Mouse (Mus musculus) spleen, embryonic (tissue): Measurements from ENCODE around the gene Sfmbt2.

Experiments used
- CTCF ChIA-PET: fragments of 350-600 bp; sonication (Branson Sonifier 250); formaldehyde crosslinking; loops from one replicate; lab custom pipeline; 2022; lab: Charles Lee

Sfmbt2 gene

GRCm38 (mm10) chr2:10370176-10370575 is at the start of gene Sfmbt2:
Sfmbt2 (plus strand) TSS chr2:10370510.
- CTCF ChIA-PET, result no interaction called here

GRCm38 (mm10) chr2:10321093-10321492 is 49.2 kb upstream of the Sfmbt2 start:
- CTCF ChIA-PET, result no interaction called here

GRCm38 (mm10) chr2:10323173-10323572 is 47.1 kb upstream of the Sfmbt2 start:
- CTCF ChIA-PET, result no interaction called here

- CTCF ChIA-PET, result no interaction called here
Measured at GRCm38 (mm10) chr2:10324980-10325379, 45.3 kb upstream of the Sfmbt2 start.

- CTCF ChIA-PET, result interaction anchor here (0.6 kb wide), 1 partner anchor 46 kb away, joined by 3 read pairs; no protein-coding TSS in a partner anchor
Measured at GRCm38 (mm10) chr2:10330216-10330615, 40.1 kb upstream of the Sfmbt2 start.

GRCm38 (mm10) chr2:10334299-10334698 is 36.0 kb upstream of the Sfmbt2 start:
- CTCF ChIA-PET, result no interaction called here

GRCm38 (mm10) chr2:10335037-10335608 is 35.2 kb upstream of the Sfmbt2 start:
- CTCF ChIA-PET, result interaction anchor here (0.6 kb wide), 1 partner anchor 74 kb away, joined by 4 read pairs; no protein-coding TSS in a partner anchor

GRCm38 (mm10) chr2:10340022-10340421 is 30.3 kb upstream of the Sfmbt2 start:
- CTCF ChIA-PET, result no interaction called here

- CTCF ChIA-PET, result no interaction called here
Measured at GRCm38 (mm10) chr2:10343523-10343922, 26.8 kb upstream of the Sfmbt2 start.

- CTCF ChIA-PET, result interaction anchor here (0.6 kb wide), 1 partner anchor 195 kb away, joined by 3 read pairs; no protein-coding TSS in a partner anchor
Measured at GRCm38 (mm10) chr2:10344073-10344472, 26.2 kb upstream of the Sfmbt2 start.

- CTCF ChIA-PET, result no interaction called here
Measured at GRCm38 (mm10) chr2:10347193-10347592, 23.1 kb upstream of the Sfmbt2 start.

- CTCF ChIA-PET, result no interaction called here
Measured at GRCm38 (mm10) chr2:10348036-10348435, 22.3 kb upstream of the Sfmbt2 start.

GRCm38 (mm10) chr2:10350266-10350810 is 20.0 kb upstream of the Sfmbt2 start:
- CTCF ChIA-PET, result no interaction called here

- CTCF ChIA-PET, result no interaction called here
Measured at GRCm38 (mm10) chr2:10351125-10351524, 19.2 kb upstream of the Sfmbt2 start.

GRCm38 (mm10) chr2:10352887-10353286 is 17.4 kb upstream of the Sfmbt2 start:
- CTCF ChIA-PET, result no interaction called here

GRCm38 (mm10) chr2:10353889-10354288 is 16.4 kb upstream of the Sfmbt2 start:
- CTCF ChIA-PET, result no interaction called here

GRCm38 (mm10) chr2:10359861-10360260 is 10.4 kb upstream of the Sfmbt2 start:
- CTCF ChIA-PET, result no interaction called here

- CTCF ChIA-PET, result no interaction called here
Measured at GRCm38 (mm10) chr2:10365081-10365480, 5.2 kb upstream of the Sfmbt2 start.

GRCm38 (mm10) chr2:10366284-10366683 is 4.0 kb upstream of the Sfmbt2 start:
- CTCF ChIA-PET, result no interaction called here

GRCm38 (mm10) chr2:10369676-10370075 is 634 bp upstream of the Sfmbt2 start:
- CTCF ChIA-PET, result no interaction called here

GRCm38 (mm10) chr2:10370687-10371458 is 563 bp downstream of the Sfmbt2 start:
- CTCF ChIA-PET, result no interaction called here

GRCm38 (mm10) chr2:10371459-10371817 is 1.1 kb downstream of the Sfmbt2 start:
- CTCF ChIA-PET, result no interaction called here

GRCm38 (mm10) chr2:10371899-10372298 is 1.6 kb downstream of the Sfmbt2 start:
- CTCF ChIA-PET, result no interaction called here
